Mouse (Mus musculus) bone marrow macrophage, adult 2 months (primary cell): ENCODE data around the gene Cyp2u1. TPM values are rescaled to one million over a fixed set of nuclear protein-coding genes. Genes with fewer than 3 reads are reported as not detected.

ENCODE experiments used
- H3K27ac ChIP-seq: 2 replicates; pipeline ENCODE4 v1.5.1; 2012; ENCODE audit warnings: low read depth, low read length; ENCODE audit not compliant: insufficient read depth
- H3K4me1 ChIP-seq: 2 replicates; pipeline ENCODE4 v1.6.1; 2012; ENCODE audit warnings: low read length; ENCODE audit not compliant: control insufficient read depth, insufficient read depth
- H3K4me3 ChIP-seq: 2 replicates; pipeline ENCODE4 v1.5.1; 2012; ENCODE audit warnings: mild to moderate bottlenecking, low read length, moderate library complexity; ENCODE audit not compliant: insufficient read depth
- CTCF ChIP-seq: IDR thresholded peaks from 2 replicates; pipeline ENCODE4 v1.5.1; 2012; ENCODE audit warnings: low read depth, mild to moderate bottlenecking, low read length, moderate library complexity
- POLR2A ChIP-seq: IDR thresholded peaks from 2 replicates; pipeline ENCODE4 v1.6.1; 2012; ENCODE audit warnings: mild to moderate bottlenecking, low read depth, low read length, borderline replicate concordance
- polyA plus RNA-seq: library from polyadenylated mRNA; stranded (reverse); fragments of >200 nt; gene quantifications from 2 replicates; pipeline ENCODE4 v1.2.4, GENCODE M21; 2012; ENCODE audit not compliant: missing spikeins, insufficient read depth, insufficient read length

Cyp2u1 gene
- polyA plus RNA-seq, 1 experiment: 0.56 TPM

DNA sequence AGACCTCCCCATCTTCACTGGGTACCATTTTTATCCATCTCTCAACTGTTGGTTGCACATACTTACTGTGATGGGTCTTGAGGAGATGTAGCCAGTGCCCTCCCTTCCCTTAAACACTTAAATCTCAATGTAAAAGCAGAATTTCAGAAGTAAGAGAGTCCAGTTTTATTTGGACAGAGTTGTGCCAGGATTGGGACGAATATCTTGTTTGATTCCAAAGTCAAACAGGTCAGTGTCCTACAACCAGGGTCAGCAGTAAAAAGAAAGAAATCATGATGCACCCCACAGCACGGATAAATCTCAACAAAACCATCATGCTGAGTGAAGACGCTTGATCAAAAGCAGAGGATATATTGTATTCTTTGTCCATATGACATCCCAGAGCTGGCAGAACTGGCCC is 4.8 kb upstream of the Cyp2u1 start:
- no peak for TF ChIP-seq POLR2A
- H3K27ac ChIP-seq: no peak overlapping the region
- H3K4me3 ChIP-seq: no peak overlapping the region
- H3K4me1 ChIP-seq: no peaks in the 10 kb centered on the region

- no peak overlapping the region for H3K27ac ChIP-seq
- H3K4me1 ChIP-seq: no peaks in the 10 kb centered on the region
- no peak overlapping the region for H3K4me3 ChIP-seq
- no peak for TF ChIP-seq POLR2A
Measured at GRCm38 (mm10) chr3:131306255-131306654, 3.2 kb upstream of the Cyp2u1 start.

DNA sequence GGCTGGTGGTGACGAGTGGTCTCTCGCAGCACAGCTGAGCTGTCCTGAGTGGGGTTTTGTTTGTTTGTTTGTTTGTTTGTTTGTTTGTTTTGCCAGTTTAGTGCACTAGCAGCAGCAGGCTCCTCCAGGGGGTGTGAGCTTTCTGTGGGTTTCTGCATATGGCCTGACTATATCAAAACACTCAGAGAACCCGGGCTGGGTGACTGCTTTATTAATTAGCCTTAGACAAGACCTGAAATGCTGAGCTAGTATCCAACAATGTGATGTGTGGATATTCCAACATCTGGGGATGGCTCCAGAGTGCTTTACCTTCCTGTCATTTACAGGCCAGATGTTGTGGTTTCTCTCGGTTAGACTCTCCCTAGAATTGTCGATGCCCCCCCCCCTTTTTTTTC is 290 bp upstream of the Cyp2u1 start:
- TF ChIP-seq CTCF: no peak
- no peak for TF ChIP-seq POLR2A
- H3K4me3 ChIP-seq: peak overlapping the region; percentile 61
- no peak overlapping the region for H3K27ac ChIP-seq
- H3K4me1 ChIP-seq: no peaks in the 10 kb centered on the region

- no peak overlapping the region for H3K4me3 ChIP-seq
- no peak for TF ChIP-seq CTCF
- no peak for TF ChIP-seq POLR2A
- H3K4me1 ChIP-seq: no peaks in the 10 kb centered on the region
- H3K27ac ChIP-seq: no peak overlapping the region
Measured at GRCm38 (mm10) chr3:131299908-131300307, 3.1 kb downstream of the Cyp2u1 start.

GRCm38 (mm10) chr3:131299078-131299477 is 3.9 kb downstream of the Cyp2u1 start:
- TF ChIP-seq CTCF: no peak
- no peak for TF ChIP-seq POLR2A
- Histone ChIP-seq H3K4me1 (no peaks in the 10 kb centered on the region), H3K4me3 (no peak overlapping the region), H3K27ac (no peak overlapping the region)

GRCm38 (mm10) chr3:131296893-131297292 is 6.1 kb downstream of the Cyp2u1 start:
- H3K4me1 ChIP-seq: no peaks in the 10 kb centered on the region
- no peak for TF ChIP-seq CTCF
- TF ChIP-seq POLR2A: no peak
- no peak overlapping the region for H3K27ac ChIP-seq
- H3K4me3 ChIP-seq: no peak overlapping the region

- no peak overlapping the region for H3K4me3 ChIP-seq
- H3K4me1 ChIP-seq: no peaks in the 10 kb centered on the region
- TF ChIP-seq POLR2A: no peak
- no peak for TF ChIP-seq CTCF
- no peak overlapping the region for H3K27ac ChIP-seq
Measured at GRCm38 (mm10) chr3:131295513-131296200, 7.4 kb downstream of the Cyp2u1 start.

- Histone ChIP-seq H3K4me1 (no peaks in the 10 kb centered on the region), H3K4me3 (no peak overlapping the region), H3K27ac (no peak overlapping the region)
- TF ChIP-seq CTCF (no peak), POLR2A (no peak)
Measured at GRCm38 (mm10) chr3:131294503-131294902, 8.5 kb downstream of the Cyp2u1 start.

DNA sequence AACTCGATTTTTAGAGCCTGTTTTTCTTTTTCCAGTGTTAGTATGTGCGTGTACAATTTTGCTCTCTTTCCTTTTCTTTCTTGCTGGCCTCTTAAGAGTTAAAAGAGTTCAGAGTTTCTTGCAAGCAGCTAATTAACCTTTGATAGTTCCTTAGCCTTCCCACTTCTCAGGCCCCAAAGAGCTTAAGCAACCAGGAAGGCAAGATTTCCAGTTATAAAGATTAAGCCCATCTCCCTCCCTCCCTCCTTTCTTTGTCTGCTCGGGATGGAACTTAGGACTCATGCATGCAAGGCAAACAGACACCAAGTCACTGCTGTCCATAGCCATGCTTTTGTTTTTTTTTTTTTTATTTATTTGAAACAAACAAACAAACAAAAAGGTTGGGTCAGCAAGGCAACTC is 10.1 kb downstream of the Cyp2u1 start:
- TF ChIP-seq POLR2A (no peak), CTCF (no peak)
- H3K27ac ChIP-seq: no peak overlapping the region
- H3K4me1 ChIP-seq: no peaks in the 10 kb centered on the region
- no peak overlapping the region for H3K4me3 ChIP-seq

DNA sequence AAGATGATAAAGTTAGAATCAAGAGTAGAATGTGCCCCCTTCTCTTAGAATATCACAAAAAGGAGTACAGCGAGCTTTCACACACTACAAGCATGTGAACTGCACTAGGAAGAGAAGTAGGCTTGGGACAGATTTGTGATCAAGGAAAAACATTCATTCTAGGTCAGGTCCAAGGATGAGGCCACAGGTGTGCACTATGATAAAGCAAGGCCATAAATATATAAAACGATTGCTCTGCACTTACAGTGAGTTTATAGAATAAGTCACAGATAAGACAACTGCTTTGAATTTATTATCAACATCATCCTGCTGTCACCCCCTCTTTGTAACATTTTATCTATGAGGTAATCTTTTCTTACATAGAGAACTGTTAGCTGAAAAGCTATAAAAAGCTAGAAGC is 10.7 kb downstream of the Cyp2u1 start:
- TF ChIP-seq POLR2A: no peak
- TF ChIP-seq CTCF: no peak
- Histone ChIP-seq H3K4me3 (no peak overlapping the region), H3K27ac (no peak overlapping the region), H3K4me1 (no peaks in the 10 kb centered on the region)

DNA sequence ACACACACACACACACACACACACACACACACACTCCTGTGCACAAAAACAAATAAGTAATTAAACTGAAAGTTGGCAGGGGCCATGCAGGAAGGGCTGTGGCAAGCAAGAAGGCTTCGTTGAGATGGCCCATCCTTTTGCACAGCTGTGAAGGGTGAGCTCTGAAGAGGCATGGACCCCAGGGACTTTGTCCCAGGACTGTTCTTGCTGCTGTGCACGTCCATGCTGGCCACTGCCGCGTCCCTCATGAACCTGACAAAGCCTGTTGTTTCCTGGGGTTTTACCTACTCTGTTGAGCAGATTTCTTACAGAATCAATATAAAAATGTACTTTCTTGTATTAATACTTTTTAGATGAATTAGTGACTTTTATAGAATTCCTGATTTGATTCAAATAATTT is 11.1 kb downstream of the Cyp2u1 start:
- TF ChIP-seq POLR2A: no peak
- TF ChIP-seq CTCF: no peak
- Histone ChIP-seq H3K4me1 (no peaks in the 10 kb centered on the region), H3K27ac (no peak overlapping the region), H3K4me3 (no peak overlapping the region)
